Mouse (Mus musculus): ENCODE measurements around the gene Socs5.

DNA sequence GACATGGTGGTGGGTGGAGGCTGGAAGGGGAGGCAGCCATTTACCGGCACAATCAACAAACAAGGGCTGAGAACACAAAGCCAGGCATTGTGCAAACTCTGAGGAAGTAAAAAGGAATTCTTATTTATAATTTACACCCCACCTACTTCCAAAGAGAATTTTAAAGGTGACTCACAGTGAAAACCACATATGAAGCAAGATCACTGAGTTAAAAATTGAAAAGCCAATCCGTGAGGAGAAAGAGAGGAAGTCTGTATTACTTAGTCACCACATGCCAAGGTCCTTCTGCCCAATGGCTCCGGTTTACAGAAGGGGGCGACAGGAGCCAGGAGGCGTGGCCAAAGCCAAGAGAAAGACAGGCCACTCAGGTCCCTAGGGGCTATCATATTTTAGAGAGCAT lies 62.9 kb downstream of the Socs5 start:
- no peak for TF ChIP-seq CTCF (IDR thresholded peaks at IDR 0.05; ENCODE audit: borderline replicate concordance, control insufficient read depth, extremely low read depth, insufficient read depth, low read length, poor library complexity)
- TF ChIP-seq POLR2A (IDR thresholded peaks at IDR 0.05; ENCODE audit: control insufficient read depth, extremely low read depth, insufficient read depth, low read length, poor library complexity): no peak

Measured in thymus, adult 2 months (tissue).